Mouse (Mus musculus): Measurements from ENCODE around the gene Rmnd5a. TPM values are rescaled to one million over a fixed set of nuclear protein-coding genes. Genes with fewer than 3 reads are reported as not detected.
"Not testable (repeated sequence)": the region's sequence is repeated elsewhere in the genome, so short reads cannot be mapped to it uniquely, and the experiment has no call there.

The Rmnd5a gene
- polyA plus RNA-seq, 2 experiments: 10.0 to 35.9 TPM

DNA sequence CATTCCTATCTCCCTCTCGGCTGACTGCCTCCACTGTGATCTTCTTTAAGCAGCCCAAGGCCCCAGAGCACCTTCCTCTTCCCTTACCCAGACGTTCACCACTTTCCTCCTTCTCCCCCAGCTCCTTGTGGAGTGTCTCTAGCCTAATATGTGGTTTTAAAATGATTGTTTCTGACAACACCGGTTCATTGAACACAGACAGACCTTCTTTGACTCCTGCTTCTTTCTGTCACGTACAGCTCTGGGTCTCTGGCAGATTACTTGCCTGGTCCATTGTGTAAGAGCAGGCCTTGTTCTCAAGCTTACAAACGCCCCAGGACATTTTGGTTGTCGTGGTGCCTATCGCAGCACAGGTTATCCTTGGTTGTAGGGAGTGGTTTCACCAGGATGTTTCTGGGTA is 40.7 kb upstream of the Rmnd5a start:
- no peak for TF ChIP-seq POLR2A (IDR thresholded peaks at IDR 0.05; ENCODE audit: borderline replicate concordance, extremely low read depth, insufficient read depth, insufficient read length)
- H3K27me3 ChIP-seq (ENCODE audit: control insufficient read depth, insufficient read depth, low read length): no peaks in the 10 kb centered on the region
- 76% methylated on average over 7 of the region's 7 CpGs for WGBS
- no peak overlapping the region for H3K27ac ChIP-seq (replicated peaks; ENCODE audit: low read depth, low read length)
- no peak overlapping the region for H3K9ac ChIP-seq (ENCODE audit: low read depth, low read length, severe bottlenecking)
- H3K4me1 ChIP-seq (ENCODE audit: control insufficient read depth, insufficient read depth, low read length): no peaks in the 10 kb centered on the region
- H3K36me3 ChIP-seq (ENCODE audit: control insufficient read depth, insufficient read depth, low read length): no peaks in the 10 kb centered on the region
- ATAC-seq (ENCODE audit: low FRiP score, low read depth) (no peak), DNase-seq (ENCODE audit: low spot score) (no peak)
- no peak overlapping the region for H3K4me3 ChIP-seq (replicated peaks; ENCODE audit: low read length)
- no peaks in the 10 kb centered on the region for H3K9me3 ChIP-seq (ENCODE audit: control insufficient read depth, low read length)
- no peak overlapping the region for H3K4me2 ChIP-seq (replicated peaks; ENCODE audit: low read depth, low read length, severe bottlenecking)

GRCm38 (mm10) chr6:71480136-71480535 is 39.7 kb upstream of the Rmnd5a start:
- TF ChIP-seq POLR2A (IDR thresholded peaks at IDR 0.05; ENCODE audit: borderline replicate concordance, extremely low read depth, insufficient read depth, insufficient read length): no peak
- WGBS: 90% methylated on average over 1 of the region's 1 CpGs
- Histone ChIP-seq H3K27me3 (ENCODE audit: control insufficient read depth, insufficient read depth, low read length) (no peaks in the 10 kb centered on the region), H3K9me3 (ENCODE audit: control insufficient read depth, low read length) (no peaks in the 10 kb centered on the region), H3K27ac (replicated peaks; ENCODE audit: low read depth, low read length) (no peak overlapping the region), H3K4me3 (replicated peaks; ENCODE audit: low read length) (no peak overlapping the region), H3K4me1 (ENCODE audit: control insufficient read depth, insufficient read depth, low read length) (no peaks in the 10 kb centered on the region), H3K36me3 (ENCODE audit: control insufficient read depth, insufficient read depth, low read length) (no peaks in the 10 kb centered on the region), H3K9ac (ENCODE audit: low read depth, low read length, severe bottlenecking) (no peak overlapping the region), H3K4me2 (replicated peaks; ENCODE audit: low read depth, low read length, severe bottlenecking) (no peak overlapping the region)
- DNase-seq (ENCODE audit: low spot score) (no peak), ATAC-seq (ENCODE audit: low FRiP score, low read depth) (no peak)

GRCm38 (mm10) chr6:71479588-71479987 is 39.2 kb upstream of the Rmnd5a start:
- H3K27me3 ChIP-seq (ENCODE audit: control insufficient read depth, insufficient read depth, low read length); H3K4me2 ChIP-seq (replicated peaks; ENCODE audit: low read depth, low read length, severe bottlenecking); DNase-seq (ENCODE audit: low spot score): not testable (repeated sequence)

DNA sequence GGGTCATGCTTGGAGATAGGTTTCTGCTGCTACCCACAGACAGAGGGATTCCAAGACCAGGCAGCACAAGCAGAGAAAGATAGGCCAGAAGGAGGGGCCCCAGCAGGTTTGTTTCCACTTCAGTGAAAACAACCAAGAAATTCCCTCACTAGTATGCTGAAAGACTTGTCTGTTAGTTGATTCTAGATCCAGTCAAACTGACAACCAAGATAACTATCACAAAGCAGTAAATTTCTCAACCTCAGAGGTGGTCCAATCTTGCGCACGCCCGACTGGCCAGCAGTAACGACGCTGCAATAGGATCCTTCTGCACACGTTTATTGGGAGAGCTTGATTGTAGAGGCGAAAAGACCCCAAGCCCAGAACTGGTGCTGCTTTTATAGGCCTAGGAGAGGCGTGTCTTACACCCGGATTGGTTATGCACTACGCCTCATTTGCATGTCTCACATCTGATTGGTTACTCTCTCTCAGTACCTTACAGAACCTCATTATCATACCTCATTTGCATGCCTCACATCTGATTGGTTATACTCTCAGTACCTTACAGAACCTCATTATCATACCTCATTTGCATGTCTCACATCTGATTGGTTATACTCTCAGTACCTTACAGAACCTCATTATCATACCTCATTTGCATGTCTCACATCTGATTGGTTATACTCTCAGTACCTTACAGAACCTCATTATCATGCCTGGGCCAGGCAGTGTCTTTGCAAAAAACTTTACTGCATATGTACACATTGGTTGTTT is 38.6 kb upstream of the Rmnd5a start:
- ATAC-seq (ENCODE audit: low FRiP score, low read depth); H3K4me2 ChIP-seq (replicated peaks; ENCODE audit: low read depth, low read length, severe bottlenecking); H3K27ac ChIP-seq (replicated peaks; ENCODE audit: low read depth, low read length); DNase-seq (ENCODE audit: low spot score); H3K9me3 ChIP-seq (ENCODE audit: control insufficient read depth, low read length); H3K4me1 ChIP-seq (ENCODE audit: control insufficient read depth, insufficient read depth, low read length); H3K36me3 ChIP-seq (ENCODE audit: control insufficient read depth, insufficient read depth, low read length); H3K27me3 ChIP-seq (ENCODE audit: control insufficient read depth, insufficient read depth, low read length); H3K9ac ChIP-seq (ENCODE audit: low read depth, low read length, severe bottlenecking); H3K4me3 ChIP-seq (replicated peaks; ENCODE audit: low read length): not testable (repeated sequence)
- 75% methylated on average over 7 of the region's 10 CpGs for WGBS

More at GRCm38 (mm10) chr6:71479588-71479987, 39.2 kb upstream of the Rmnd5a start:
- H3K4me1 ChIP-seq (ENCODE audit: control insufficient read depth, insufficient read depth, low read length); H3K36me3 ChIP-seq (ENCODE audit: control insufficient read depth, insufficient read depth, low read length); H3K4me3 ChIP-seq (replicated peaks; ENCODE audit: low read length); H3K27ac ChIP-seq (replicated peaks; ENCODE audit: low read depth, low read length); H3K9me3 ChIP-seq (ENCODE audit: control insufficient read depth, low read length); ATAC-seq (ENCODE audit: low FRiP score, low read depth); H3K9ac ChIP-seq (ENCODE audit: low read depth, low read length, severe bottlenecking): not testable (repeated sequence)
- WGBS: 89% methylated on average over 2 of the region's 2 CpGs

- ATAC-seq (ENCODE audit: low FRiP score, low read depth) (no peak), DNase-seq (ENCODE audit: low spot score) (no peak)
- WGBS: 77% methylated on average over 5 of the region's 5 CpGs
- no peak overlapping the region for H3K4me3 ChIP-seq (replicated peaks; ENCODE audit: low read length)
- H3K9me3 ChIP-seq (ENCODE audit: control insufficient read depth, low read length): no peaks in the 10 kb centered on the region
- no peaks in the 10 kb centered on the region for H3K27me3 ChIP-seq (ENCODE audit: control insufficient read depth, insufficient read depth, low read length)
- no peak overlapping the region for H3K9ac ChIP-seq (ENCODE audit: low read depth, low read length, severe bottlenecking)
- H3K36me3 ChIP-seq (ENCODE audit: control insufficient read depth, insufficient read depth, low read length): no peaks in the 10 kb centered on the region
- H3K4me1 ChIP-seq (ENCODE audit: control insufficient read depth, insufficient read depth, low read length): no peaks in the 10 kb centered on the region
- TF ChIP-seq POLR2A (IDR thresholded peaks at IDR 0.05; ENCODE audit: borderline replicate concordance, extremely low read depth, insufficient read depth, insufficient read length): no peak
- no peak overlapping the region for H3K27ac ChIP-seq (replicated peaks; ENCODE audit: low read depth, low read length)
- H3K4me2 ChIP-seq (replicated peaks; ENCODE audit: low read depth, low read length, severe bottlenecking): no peak overlapping the region
Measured at GRCm38 (mm10) chr6:71476783-71477182, 36.3 kb upstream of the Rmnd5a start.

GRCm38 (mm10) chr6:71475604-71476003 is 35.2 kb upstream of the Rmnd5a start:
- no peak for TF ChIP-seq POLR2A (IDR thresholded peaks at IDR 0.05; ENCODE audit: borderline replicate concordance, extremely low read depth, insufficient read depth, insufficient read length)
- Histone ChIP-seq H3K9ac (ENCODE audit: low read depth, low read length, severe bottlenecking) (no peak overlapping the region), H3K4me2 (replicated peaks; ENCODE audit: low read depth, low read length, severe bottlenecking) (no peak overlapping the region), H3K9me3 (ENCODE audit: control insufficient read depth, low read length) (no peaks in the 10 kb centered on the region), H3K4me1 (ENCODE audit: control insufficient read depth, insufficient read depth, low read length) (no peaks in the 10 kb centered on the region), H3K27me3 (ENCODE audit: control insufficient read depth, insufficient read depth, low read length) (no peaks in the 10 kb centered on the region), H3K4me3 (replicated peaks; ENCODE audit: low read length) (no peak overlapping the region), H3K27ac (replicated peaks; ENCODE audit: low read depth, low read length) (no peak overlapping the region), H3K36me3 (ENCODE audit: control insufficient read depth, insufficient read depth, low read length) (no peaks in the 10 kb centered on the region)
- WGBS: 87% methylated on average over 3 of the region's 3 CpGs
- no peak for DNase-seq (ENCODE audit: low spot score)
- ATAC-seq (ENCODE audit: low FRiP score, low read depth): no peak
